Mouse (Mus musculus) right cerebral cortex, postnatal 36 days (tissue): ENCODE measurements around the gene Ypel5.

Source experiments
- DNase-seq, 2 experiments: peaks; one replicate each; pipeline ENCODE4 v3.0.0; 2022; ENCODE audit warnings: low spot score in 2 of 2, mixed read lengths in 1 of 2

Gene Ypel5

GRCm38 (mm10) chr17:72836158-72837115 is at the start of gene Ypel5:
Ypel5 (plus strand) TSS chr17:72836453.
- peak; percentile 99 for DNase-seq

- DNase-seq = no peak
Observed at GRCm38 (mm10) chr17:72787886-72788436, 48.3 kb upstream of the Ypel5 start.

- DNase-seq = no peak
Observed at GRCm38 (mm10) chr17:72793278-72793677, 43.0 kb upstream of the Ypel5 start.

GRCm38 (mm10) chr17:72794660-72795059 is 41.6 kb upstream of the Ypel5 start:
- DNase-seq = no peak

- DNase-seq = no peak
Observed at GRCm38 (mm10) chr17:72795392-72796047, 40.7 kb upstream of the Ypel5 start.

GRCm38 (mm10) chr17:72796506-72796905 is 39.7 kb upstream of the Ypel5 start:
- no peak for DNase-seq

- peak in 1 of 2 experiments; percentile 28 for DNase-seq
Observed at GRCm38 (mm10) chr17:72797867-72798266, 38.4 kb upstream of the Ypel5 start.

- no peak for DNase-seq
Observed at GRCm38 (mm10) chr17:72809942-72810654, 26.2 kb upstream of the Ypel5 start.

GRCm38 (mm10) chr17:72813419-72814315 is 22.6 kb upstream of the Ypel5 start:
- peak; percentile 20 to 34 for DNase-seq

- DNase-seq = peak; percentile 68 to 87
Observed at GRCm38 (mm10) chr17:72817574-72817973, 18.7 kb upstream of the Ypel5 start.

- peak in 1 of 2 experiments; percentile 14 for DNase-seq
Observed at GRCm38 (mm10) chr17:72819714-72820113, 16.5 kb upstream of the Ypel5 start.

GRCm38 (mm10) chr17:72820425-72820824 is 15.8 kb upstream of the Ypel5 start:
- no peak for DNase-seq

- DNase-seq = no peak
Observed at GRCm38 (mm10) chr17:72821923-72822322, 14.3 kb upstream of the Ypel5 start.

- no peak for DNase-seq
Observed at GRCm38 (mm10) chr17:72826916-72827534, 9.2 kb upstream of the Ypel5 start.

GRCm38 (mm10) chr17:72828027-72828678 is 8.1 kb upstream of the Ypel5 start:
- no peak for DNase-seq

GRCm38 (mm10) chr17:72828687-72829086 is 7.6 kb upstream of the Ypel5 start:
- DNase-seq = no peak

GRCm38 (mm10) chr17:72837140-72837712 is 973 bp downstream of the Ypel5 start:
- DNase-seq = peak; percentile 89 to 90

GRCm38 (mm10) chr17:72837824-72838474 is 1.7 kb downstream of the Ypel5 start:
- DNase-seq = no peak

GRCm38 (mm10) chr17:72839000-72839399 is 2.7 kb downstream of the Ypel5 start:
- DNase-seq = no peak
